Mouse (Mus musculus) duodenum, adult 2 months (tissue): ENCODE data around the gene Adgrf1. TPM values are rescaled to one million over a fixed set of nuclear protein-coding genes. Genes with fewer than 3 reads are reported as not detected.

ENCODE experiments used
- polyA plus RNA-seq: library from polyadenylated mRNA; depleted of rRNA; stranded (reverse); fragments of >200 nt; gene quantifications from 2 replicates; pipeline ENCODE4 v1.2.3, GENCODE M21; 2012; ENCODE audit warnings: low replicate concordance; rRNA removed

The Adgrf1 gene
- polyA plus RNA-seq, result 0.08 and 0.33 TPM in 2 replicates

DNA sequence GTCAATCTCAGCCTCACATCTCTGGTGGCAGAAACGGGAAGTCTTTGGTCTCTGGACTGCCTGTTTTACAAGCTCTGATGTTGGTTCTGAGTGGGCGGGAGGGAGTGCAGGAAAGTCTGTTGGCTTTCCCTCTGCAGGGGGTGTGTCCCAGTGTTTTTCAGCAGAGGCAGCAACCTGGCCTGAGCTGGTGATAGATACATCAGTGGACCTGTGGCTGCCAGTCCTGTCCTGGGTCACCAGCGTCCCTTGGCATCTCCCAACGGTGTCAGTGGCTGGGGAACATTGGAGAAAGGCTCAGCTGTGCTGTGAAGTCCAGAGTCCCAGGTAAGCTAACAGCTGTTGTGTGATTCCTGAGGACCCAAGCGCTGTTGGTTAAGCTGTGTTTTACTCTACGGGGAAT is at the start of gene Adgrf1:
Adgrf1 (plus strand) TSS at position 169 of the 400 bp plus-strand sequence.

DNA sequence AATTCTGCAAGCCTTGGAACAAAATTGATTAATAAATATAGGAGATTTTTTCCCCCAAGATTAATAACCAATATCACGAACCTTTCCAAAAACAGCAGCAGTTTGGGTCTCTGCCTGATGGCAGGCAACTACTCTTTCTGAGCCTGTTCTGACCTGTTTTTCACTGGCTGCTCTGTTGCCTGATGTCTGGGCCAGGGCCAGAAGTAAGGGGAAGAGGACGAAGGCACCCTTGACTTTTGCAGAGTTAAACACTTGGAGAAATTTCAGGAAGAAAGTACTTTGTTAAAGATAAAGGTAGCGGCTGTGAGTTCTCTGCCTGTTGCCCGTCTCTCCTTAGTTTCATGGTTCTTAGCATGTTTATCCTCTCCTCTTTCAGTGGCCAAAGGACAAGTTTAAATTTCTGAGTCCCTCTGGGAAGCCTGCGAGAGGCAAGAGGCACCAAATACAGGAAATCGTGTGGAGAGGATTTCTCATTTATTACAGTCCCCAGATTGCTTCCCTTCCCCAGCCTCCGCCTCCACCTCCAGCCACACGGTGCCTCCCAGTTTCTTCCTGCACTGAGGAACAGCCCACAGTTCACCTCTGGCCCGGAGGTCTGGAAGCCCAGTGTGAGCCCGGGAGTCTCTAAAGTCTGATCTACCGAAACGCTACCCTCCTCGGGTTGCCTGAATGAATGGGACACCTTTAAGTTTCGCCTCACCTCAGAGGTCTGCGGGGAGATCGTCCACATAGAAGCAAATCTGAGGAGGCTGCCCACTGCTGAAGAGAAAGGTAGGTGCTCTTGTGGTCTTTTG is 89.9 kb downstream of the Adgrf1 start, which contains the start of gene Adgrf5:
Adgrf5 (plus strand) TSS at position 626 of the 794 bp plus-strand sequence.

Other genes starting within 250 kb of the Adgrf1 start
- 1.6 and 2.1 TPM in 2 replicates for gene Adgrf5, start 90.1 kb downstream of the Adgrf1 start, polyA plus RNA-seq
- 6.0 and 38.0 TPM in 2 replicates for gene Mep1a, start 232.5 kb downstream of the Adgrf1 start, polyA plus RNA-seq